Mouse (Mus musculus): Measurements from ENCODE around the gene Gm49337. TPM values are rescaled to one million over a fixed set of nuclear protein-coding genes. Genes with fewer than 3 reads are reported as not detected.
"Not testable (repeated sequence)": the region's sequence is repeated elsewhere in the genome, so short reads cannot be mapped to it uniquely, and the experiment has no call there.

Gm49337 gene
- polyA plus RNA-seq, 1 experiment from 2014 or later, result not detected

DNA sequence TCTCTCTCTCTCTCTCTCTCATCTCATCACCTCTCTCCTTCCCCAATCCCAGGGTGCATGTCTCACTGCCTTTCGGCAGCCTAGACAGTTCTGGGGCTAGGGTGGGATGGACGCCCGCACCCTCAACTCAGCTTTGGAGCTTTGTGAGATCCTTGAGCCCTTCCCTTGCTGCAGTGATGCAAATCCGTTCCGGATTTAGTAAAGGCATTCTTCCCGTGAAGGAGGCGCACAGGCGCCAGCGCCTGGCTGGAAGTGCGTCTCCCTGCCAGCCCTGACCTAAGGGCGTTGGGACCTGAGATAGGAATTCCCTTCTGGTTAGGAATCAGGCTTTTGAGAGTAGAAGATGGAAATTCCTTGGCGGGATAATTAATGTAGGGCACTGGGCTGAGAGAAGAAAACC lies 9.6 kb downstream of the Gm49337 start:
- no peak overlapping the region for H3K9ac ChIP-seq
- no peaks in the 10 kb centered on the region for H3K9me3 ChIP-seq (replicated peaks)
- H3K27me3 ChIP-seq (replicated peaks), result peaks cover 54% of the 10 kb centered on the region
- WGBS (ENCODE audit: insufficient replicate concordance), result 16% methylated on average over 12 of the region's 12 CpGs
- peaks cover 3% of the 10 kb centered on the region; the same call in 1 of the 2 replicates for H3K4me1 ChIP-seq
- no peaks in the 10 kb centered on the region for H3K36me3 ChIP-seq
- ATAC-seq, result no peak
- H3K4me3 ChIP-seq, result no peak overlapping the region
- no peak overlapping the region for H3K4me2 ChIP-seq
- H3K27ac ChIP-seq, result no peak overlapping the region

DNA sequence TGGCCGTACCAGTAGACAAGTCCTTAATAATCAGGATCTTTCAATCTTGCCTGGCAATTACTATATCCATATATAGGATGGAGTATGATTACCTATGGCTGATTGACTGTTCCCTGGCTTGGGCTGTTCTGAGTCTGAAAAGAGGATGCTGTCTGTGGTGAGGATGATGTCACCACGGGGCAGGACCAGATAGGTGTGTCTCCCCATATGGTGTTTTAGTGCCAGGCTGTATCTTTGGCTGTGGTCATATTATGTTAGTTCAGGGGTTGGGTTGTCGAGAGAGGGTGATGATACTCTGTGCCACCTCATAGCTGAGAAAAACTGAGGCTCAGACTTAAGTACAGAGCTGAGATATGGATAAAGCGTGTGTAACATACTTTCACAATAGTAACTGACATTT lies 11.9 kb downstream of the Gm49337 start:
- H3K4me2 ChIP-seq, result no peak overlapping the region
- H3K4me3 ChIP-seq, result no peak overlapping the region
- no peaks in the 10 kb centered on the region for H3K36me3 ChIP-seq
- peaks cover 47% of the 10 kb centered on the region for H3K27me3 ChIP-seq (replicated peaks)
- no peak overlapping the region for H3K27ac ChIP-seq
- 65% methylated on average over 4 of the region's 4 CpGs for WGBS (ENCODE audit: insufficient replicate concordance)
- no peaks in the 10 kb centered on the region for H3K9me3 ChIP-seq (replicated peaks)
- H3K4me1 ChIP-seq, result peaks cover 3% of the 10 kb centered on the region; the same call in 1 of the 2 replicates
- H3K9ac ChIP-seq, result no peak overlapping the region
- ATAC-seq, result no peak

DNA sequence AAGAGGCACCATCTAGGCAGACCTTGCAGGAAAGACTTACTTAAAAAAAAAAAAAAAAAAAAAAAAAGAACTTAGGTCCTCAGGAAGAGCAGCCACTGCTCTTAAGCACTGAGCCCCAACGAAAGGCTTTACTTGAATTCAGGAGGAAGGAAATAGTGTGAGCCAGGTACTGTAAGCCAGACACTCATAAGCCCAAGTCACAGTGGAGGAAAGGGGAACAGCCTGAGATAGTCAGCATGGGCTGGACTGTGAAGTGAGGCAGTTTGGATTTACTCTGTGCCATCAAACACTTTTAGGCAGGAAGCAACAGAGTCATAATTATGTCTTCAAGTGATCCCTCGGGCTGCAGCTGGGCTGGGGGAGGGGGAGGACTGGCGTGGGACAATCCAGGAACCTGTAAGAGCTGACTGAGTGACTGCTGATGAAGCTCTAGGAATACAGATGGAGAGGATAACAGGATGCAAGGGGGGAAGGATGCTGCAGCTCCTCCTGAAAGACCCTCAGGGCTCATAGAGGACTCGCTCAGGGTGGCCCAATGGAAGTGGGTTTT lies 19.2 kb downstream of the Gm49337 start:
- H3K9me3 ChIP-seq (replicated peaks), result no peaks in the 10 kb centered on the region
- H3K4me2 ChIP-seq, result no peak overlapping the region
- peaks cover 31% of the 10 kb centered on the region for H3K4me1 ChIP-seq
- 0 out of 2 replicates have a peak overlapping the region, but pooled peaks have one; percentile 40 for H3K27ac ChIP-seq
- no peaks in the 10 kb centered on the region for H3K27me3 ChIP-seq (replicated peaks)
- no peak for ATAC-seq
- 45% methylated on average over 4 of the region's 4 CpGs for WGBS (ENCODE audit: insufficient replicate concordance)
- no peak overlapping the region for H3K4me3 ChIP-seq
- H3K36me3 ChIP-seq, result no peaks in the 10 kb centered on the region
- H3K9ac ChIP-seq, result no peak overlapping the region

DNA sequence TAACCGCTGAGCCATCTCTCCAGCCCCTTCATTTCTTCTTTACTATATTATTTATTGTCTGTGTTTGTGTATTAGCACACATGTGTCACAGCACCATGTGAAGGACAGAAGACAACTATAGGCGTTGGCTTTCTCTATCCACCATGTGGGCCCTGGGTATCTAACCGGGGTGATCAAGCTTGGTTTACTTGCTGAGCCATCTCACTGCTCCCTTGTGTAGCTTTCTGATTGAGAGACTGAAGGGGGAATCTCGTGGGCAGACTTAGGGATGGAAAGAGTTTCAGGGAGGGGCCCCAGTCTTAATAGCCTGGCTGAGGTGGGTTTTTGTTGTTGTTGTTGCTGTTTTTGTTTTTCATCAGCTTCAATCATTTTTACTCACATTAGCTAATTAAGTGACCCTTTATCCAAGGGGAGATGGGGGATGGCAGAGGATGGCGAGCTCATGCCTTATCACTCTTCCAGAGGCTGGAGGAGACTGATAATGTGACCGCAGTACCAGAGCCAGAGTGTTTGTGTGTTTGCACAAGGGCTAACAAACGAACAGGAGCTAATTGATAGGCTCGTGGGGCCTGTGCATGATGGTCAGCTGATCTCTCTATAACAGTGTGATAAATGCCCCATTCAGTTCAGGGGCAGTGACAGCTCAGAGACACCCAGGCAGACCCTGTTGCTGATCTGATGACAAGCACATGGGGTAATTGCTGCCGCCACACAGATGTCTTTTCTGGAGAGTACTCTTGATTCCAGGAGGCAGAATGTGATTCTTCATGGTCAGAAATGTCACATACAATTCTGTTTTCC lies 20.6 kb downstream of the Gm49337 start:
- peak overlapping the region; percentile 91 for H3K27ac ChIP-seq
- peak; percentile 98 for ATAC-seq
- H3K4me3 ChIP-seq, result no peak overlapping the region
- peak overlapping the region; percentile 37 for H3K9ac ChIP-seq
- H3K9me3 ChIP-seq (replicated peaks), result no peaks in the 10 kb centered on the region
- H3K27me3 ChIP-seq (replicated peaks), result no peaks in the 10 kb centered on the region
- H3K4me1 ChIP-seq, result peaks cover 31% of the 10 kb centered on the region
- WGBS (ENCODE audit: insufficient replicate concordance), result 22% methylated on average over 9 of the region's 9 CpGs
- no peaks in the 10 kb centered on the region for H3K36me3 ChIP-seq
- H3K4me2 ChIP-seq, result peak overlapping the region; percentile 55

DNA sequence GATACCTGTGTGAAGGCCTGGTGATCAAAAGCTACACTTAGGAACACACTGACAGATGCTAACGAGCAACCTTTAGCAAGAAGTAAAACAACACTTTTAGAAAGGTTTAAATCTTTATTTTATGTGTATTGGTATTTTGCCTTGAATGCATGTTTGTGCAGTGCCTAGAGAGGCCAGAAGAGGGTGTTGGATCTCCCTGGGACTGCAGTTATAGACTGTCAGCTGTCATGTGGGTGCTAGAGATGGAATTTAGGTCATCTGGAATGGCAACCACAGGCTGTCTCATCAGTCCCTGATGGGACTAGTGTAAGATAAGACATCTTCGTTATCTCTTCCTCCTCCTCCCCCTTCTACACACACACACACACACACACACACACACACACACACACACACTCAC lies 25.2 kb downstream of the Gm49337 start:
- Histone ChIP-seq H3K9me3 (replicated peaks) (no peaks in the 10 kb centered on the region), H3K9ac (no peak overlapping the region), H3K4me2 (no peak overlapping the region), H3K4me1 (peaks cover 19% of the 10 kb centered on the region), H3K27me3 (replicated peaks) (no peaks in the 10 kb centered on the region), H3K4me3 (no peak overlapping the region), H3K27ac (no peak overlapping the region), H3K36me3 (no peaks in the 10 kb centered on the region)
- 45% methylated on average over 2 of the region's 2 CpGs for WGBS (ENCODE audit: insufficient replicate concordance)
- ATAC-seq, result no peak

DNA sequence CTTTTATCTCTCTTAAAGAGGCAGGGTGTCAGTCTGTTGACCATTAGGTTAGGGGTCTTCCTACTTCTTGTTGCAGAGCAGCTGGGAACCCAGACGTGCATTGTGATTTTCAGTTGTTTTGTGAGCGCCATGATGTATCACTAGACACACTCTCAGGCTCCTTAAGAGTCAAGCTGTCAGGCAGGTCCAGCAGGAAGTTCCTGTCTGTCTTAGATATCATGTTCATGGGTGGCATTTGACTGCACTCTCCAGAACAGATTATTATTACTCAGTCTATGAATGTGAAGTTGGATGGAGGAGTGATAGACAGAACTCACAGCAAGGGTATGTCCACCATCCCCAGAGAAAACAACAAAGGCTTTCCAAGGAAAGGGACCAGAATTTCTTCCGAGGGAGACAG lies 31.2 kb downstream of the Gm49337 start:
- Histone ChIP-seq H3K27ac (no peak overlapping the region), H3K9ac (no peak overlapping the region), H3K4me3 (no peak overlapping the region), H3K9me3 (replicated peaks) (no peaks in the 10 kb centered on the region), H3K4me1 (no peaks in the 10 kb centered on the region), H3K36me3 (no peaks in the 10 kb centered on the region), H3K4me2 (no peak overlapping the region), H3K27me3 (replicated peaks) (no peaks in the 10 kb centered on the region)
- 39% methylated on average over 3 of the region's 3 CpGs for WGBS (ENCODE audit: insufficient replicate concordance)
- no peak for ATAC-seq

DNA sequence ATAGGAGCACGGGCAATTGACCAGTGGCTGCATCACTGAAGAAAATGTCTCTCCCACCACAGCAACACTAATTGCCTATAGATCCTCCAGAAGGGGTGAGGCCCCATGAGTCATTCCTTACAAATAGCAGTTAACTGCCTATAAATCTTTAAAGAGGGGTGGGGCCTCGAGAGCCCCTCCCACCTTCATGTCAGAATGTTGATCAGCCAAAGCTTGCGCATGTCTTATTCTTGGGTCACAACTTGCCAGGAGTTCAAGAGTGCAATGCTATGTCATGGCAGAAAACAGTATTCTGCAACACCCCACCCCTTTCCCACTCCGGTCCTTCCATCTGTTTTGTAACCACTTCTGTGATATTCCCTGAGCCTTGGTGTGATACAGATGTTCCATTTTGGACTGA lies 33.3 kb downstream of the Gm49337 start:
- no peak overlapping the region for H3K27ac ChIP-seq
- no peak overlapping the region for H3K4me3 ChIP-seq
- no peak for ATAC-seq
- WGBS (ENCODE audit: insufficient replicate concordance), result 76% methylated on average over 4 of the region's 4 CpGs
- no peaks in the 10 kb centered on the region for H3K9me3 ChIP-seq (replicated peaks)
- H3K27me3 ChIP-seq (replicated peaks), result no peaks in the 10 kb centered on the region
- H3K4me2 ChIP-seq, result no peak overlapping the region
- H3K4me1 ChIP-seq, result no peaks in the 10 kb centered on the region
- H3K36me3 ChIP-seq, result no peaks in the 10 kb centered on the region
- no peak overlapping the region for H3K9ac ChIP-seq

DNA sequence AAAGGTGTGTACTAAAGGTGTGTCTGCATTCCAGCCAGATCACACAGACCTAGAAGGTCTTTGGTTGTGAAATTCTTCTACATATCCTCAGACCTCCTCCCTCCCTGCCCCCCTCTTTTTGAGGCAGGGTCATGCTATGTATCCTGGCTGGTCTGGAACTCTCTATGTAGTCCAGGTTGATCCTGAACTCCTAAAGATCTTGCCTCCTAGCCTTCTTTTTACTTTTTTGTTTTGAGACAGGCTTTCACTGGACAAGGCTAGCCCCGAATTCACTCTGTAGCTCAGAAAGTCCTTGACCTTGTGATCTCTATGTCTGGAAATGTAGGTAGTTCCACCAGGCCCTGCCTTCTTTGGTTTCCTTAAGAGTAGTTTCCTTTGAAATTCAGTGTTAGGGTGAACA lies 35.7 kb downstream of the Gm49337 start:
- no peaks in the 10 kb centered on the region for H3K9me3 ChIP-seq (replicated peaks)
- no peaks in the 10 kb centered on the region for H3K4me1 ChIP-seq
- no peak for ATAC-seq
- H3K36me3 ChIP-seq, result no peaks in the 10 kb centered on the region
- H3K27ac ChIP-seq, result no peak overlapping the region
- no peak overlapping the region for H3K9ac ChIP-seq
- H3K27me3 ChIP-seq (replicated peaks), result no peaks in the 10 kb centered on the region
- H3K4me3 ChIP-seq, result no peak overlapping the region
- no peak overlapping the region for H3K4me2 ChIP-seq
- WGBS (ENCODE audit: insufficient replicate concordance), result 63% methylated on average over 1 of the region's 1 CpGs

DNA sequence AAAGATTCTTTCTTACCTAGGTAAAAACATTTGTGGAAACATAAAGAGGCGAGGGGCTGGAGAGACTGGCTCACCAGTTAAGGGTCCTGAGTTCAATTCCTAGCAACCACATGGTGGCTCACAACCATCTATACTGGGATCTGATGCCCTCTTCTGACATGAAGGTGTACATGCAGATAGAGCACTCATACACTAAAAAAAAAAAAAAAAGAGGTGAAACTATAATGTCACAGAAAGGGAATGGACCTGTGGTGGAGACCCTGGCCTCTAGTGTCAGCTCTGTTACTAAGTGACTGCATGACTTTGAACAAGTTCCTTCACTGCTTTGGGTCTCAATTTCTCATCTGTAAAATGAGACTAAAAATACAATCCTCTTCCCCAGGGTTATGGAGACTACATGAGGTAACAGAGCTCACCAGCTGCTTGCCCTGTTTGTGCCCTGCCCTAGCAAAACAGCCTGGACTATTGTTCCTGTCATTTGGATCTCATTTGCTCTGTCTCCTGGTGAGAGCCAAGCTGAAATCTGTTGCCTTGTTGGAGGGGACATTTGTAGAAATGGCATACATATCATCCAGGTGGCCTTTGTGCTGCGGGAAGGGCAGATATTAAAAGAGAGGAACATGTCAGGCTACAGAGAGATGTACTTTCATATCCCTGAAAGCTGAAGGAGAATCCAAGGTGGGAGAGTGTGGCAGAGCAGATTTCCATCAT lies 42.9 kb downstream of the Gm49337 start:
- no peak overlapping the region for H3K4me3 ChIP-seq
- WGBS (ENCODE audit: insufficient replicate concordance), result 84% methylated on average over 2 of the region's 2 CpGs
- peaks cover 5% of the 10 kb centered on the region; the same call in 1 of the 2 replicates for H3K27me3 ChIP-seq (replicated peaks)
- no peak for ATAC-seq
- H3K4me2 ChIP-seq, result no peak overlapping the region
- no peaks in the 10 kb centered on the region for H3K36me3 ChIP-seq
- no peak overlapping the region for H3K27ac ChIP-seq
- peaks cover 11% of the 10 kb centered on the region for H3K4me1 ChIP-seq
- H3K9ac ChIP-seq, result no peak overlapping the region
- H3K9me3 ChIP-seq (replicated peaks), result no peaks in the 10 kb centered on the region

DNA sequence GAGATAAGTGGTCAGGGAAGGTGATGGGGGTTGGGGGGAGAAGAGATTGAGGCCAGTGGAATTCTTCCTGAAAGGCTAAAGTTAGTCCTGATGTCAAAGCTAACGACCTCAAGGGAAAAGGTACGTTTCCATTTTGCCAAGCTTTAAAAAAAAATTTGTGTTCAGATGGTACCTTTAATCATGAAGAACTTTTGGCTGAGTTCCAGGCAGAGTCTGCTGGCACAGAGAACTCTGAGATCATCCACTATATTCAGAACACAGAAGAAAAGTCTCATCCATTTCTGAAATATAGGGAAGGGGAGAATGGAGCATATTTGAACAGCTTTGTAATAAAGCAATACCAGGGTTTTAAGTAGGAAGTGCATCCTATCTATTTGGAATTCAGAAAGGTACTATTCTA lies 43.9 kb downstream of the Gm49337 start:
- Histone ChIP-seq H3K4me1 (peaks cover 11% of the 10 kb centered on the region), H3K9ac (no peak overlapping the region), H3K4me2 (no peak overlapping the region), H3K27me3 (replicated peaks) (peaks cover 5% of the 10 kb centered on the region; the same call in 1 of the 2 replicates), H3K27ac (no peak overlapping the region), H3K4me3 (no peak overlapping the region), H3K9me3 (replicated peaks) (no peaks in the 10 kb centered on the region), H3K36me3 (no peaks in the 10 kb centered on the region)
- no peak for ATAC-seq
- 49% methylated on average over 2 of the region's 2 CpGs for WGBS (ENCODE audit: insufficient replicate concordance)

DNA sequence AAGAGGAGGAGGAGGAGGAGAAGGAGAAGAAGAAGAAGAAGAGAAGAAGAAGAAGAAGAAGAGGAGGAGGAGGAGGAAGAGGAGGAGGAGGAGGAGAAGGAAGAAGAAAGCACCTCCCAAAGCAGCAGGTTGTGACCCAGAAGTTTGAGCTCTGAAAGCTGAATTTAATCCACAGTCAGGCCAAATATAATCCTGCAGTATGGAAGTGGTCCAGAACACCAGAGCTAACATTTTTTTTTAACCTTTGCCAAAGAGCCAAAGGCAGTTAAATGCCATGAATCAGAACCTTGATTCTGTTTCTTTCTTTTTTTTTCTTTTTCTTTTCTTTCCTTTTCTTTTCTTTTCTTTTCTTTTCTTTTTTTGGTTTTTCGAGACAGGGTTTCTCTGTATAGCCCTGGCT lies 44.5 kb downstream of the Gm49337 start:
- ATAC-seq; H3K9me3 ChIP-seq (replicated peaks); H3K9ac ChIP-seq; H3K4me3 ChIP-seq; H3K27ac ChIP-seq; H3K4me2 ChIP-seq; H3K27me3 ChIP-seq (replicated peaks); H3K36me3 ChIP-seq: not testable (repeated sequence)
- WGBS (ENCODE audit: insufficient replicate concordance), result 52% methylated on average over 1 of the region's 1 CpGs
- H3K4me1 ChIP-seq, result peaks cover 17% of the 10 kb centered on the region

DNA sequence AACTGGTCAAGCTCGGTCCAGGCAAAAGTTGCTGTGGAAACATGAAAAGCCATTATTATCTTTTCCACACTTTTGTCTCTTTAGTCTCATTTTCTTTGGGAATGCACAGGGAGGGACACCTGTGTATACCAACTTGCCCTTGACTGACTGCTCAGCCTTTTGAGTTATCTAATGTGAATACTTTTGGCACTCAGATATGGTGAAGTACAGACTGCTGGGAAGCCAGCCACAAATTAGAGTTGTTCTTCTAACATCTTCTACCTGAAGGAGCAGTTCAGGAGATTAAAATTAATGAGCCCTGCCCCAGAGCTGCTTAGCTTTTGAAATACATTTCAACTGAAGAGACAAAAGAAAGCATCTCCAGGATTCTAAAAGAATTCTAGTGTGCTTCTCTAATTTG lies 45.9 kb downstream of the Gm49337 start:
- Histone ChIP-seq H3K36me3 (no peaks in the 10 kb centered on the region), H3K27ac (no peak overlapping the region), H3K4me2 (no peak overlapping the region), H3K9me3 (replicated peaks) (no peaks in the 10 kb centered on the region), H3K4me3 (no peak overlapping the region), H3K27me3 (replicated peaks) (peaks cover 11% of the 10 kb centered on the region; the same call in 1 of the 2 replicates), H3K4me1 (peaks cover 18% of the 10 kb centered on the region), H3K9ac (no peak overlapping the region)
- ATAC-seq, result no peak
- WGBS (ENCODE audit: insufficient replicate concordance), result 83% methylated on average over 1 of the region's 1 CpGs

Data from liver, embryonic 12.5 days (tissue).